Mouse (Mus musculus) gastrocnemius, postnatal 25 days (tissue): ENCODE measurements around the gene Lamc2. TPM values are rescaled to one million over a fixed set of nuclear protein-coding genes. Genes with fewer than 3 reads are reported as not detected.

Experiments used
- DNase-seq: peaks from one replicate; pipeline ENCODE4 v3.0.0; 2022
- total RNA-seq, 2 experiments: library from RNA; stranded (reverse); gene quantifications; 1 replicate in 1 of 2; 2 replicates in 1 of 2; pipeline ENCODE4 v1.2.3; 2021

Gene Lamc2
- total RNA-seq, 2 experiments from 2014 or later, result 5.0 to 6.1 TPM

GRCm38 (mm10) chr1:153180160-153180559 lies 6.1 kb downstream of the Lamc2 start:
- no peak for DNase-seq

GRCm38 (mm10) chr1:153174801-153175200 lies 11.4 kb downstream of the Lamc2 start:
- peak; percentile 70 for DNase-seq

- no peak for DNase-seq
Observed at GRCm38 (mm10) chr1:153173276-153173675, 13.0 kb downstream of the Lamc2 start.

- no peak for DNase-seq
Observed at GRCm38 (mm10) chr1:153172291-153172731, 13.9 kb downstream of the Lamc2 start.

- DNase-seq, result peak; percentile 13
Observed at GRCm38 (mm10) chr1:153171011-153171410, 15.2 kb downstream of the Lamc2 start.

- DNase-seq, result peak; percentile 9
Observed at GRCm38 (mm10) chr1:153168293-153168692, 18.0 kb downstream of the Lamc2 start.

- DNase-seq, result no peak
Observed at GRCm38 (mm10) chr1:153163831-153164230, 22.4 kb downstream of the Lamc2 start.

- DNase-seq, result peak; percentile 6
Observed at GRCm38 (mm10) chr1:153159137-153159536, 27.1 kb downstream of the Lamc2 start.

GRCm38 (mm10) chr1:153157021-153157623 lies 29.1 kb downstream of the Lamc2 start:
- peak; percentile 57 for DNase-seq

- peak; percentile 28 for DNase-seq
Observed at GRCm38 (mm10) chr1:153155364-153155763, 30.9 kb downstream of the Lamc2 start.

GRCm38 (mm10) chr1:153153619-153154137 lies 32.6 kb downstream of the Lamc2 start:
- DNase-seq, result peak; percentile 3

- DNase-seq, result peak; percentile 1
Observed at GRCm38 (mm10) chr1:153152594-153152993, 33.7 kb downstream of the Lamc2 start.

GRCm38 (mm10) chr1:153145791-153146190 lies 40.5 kb downstream of the Lamc2 start:
- no peak for DNase-seq

- DNase-seq, result no peak
Observed at GRCm38 (mm10) chr1:153144021-153144420, 42.2 kb downstream of the Lamc2 start.

- DNase-seq, result no peak
Observed at GRCm38 (mm10) chr1:153140747-153141228, 45.5 kb downstream of the Lamc2 start.

- DNase-seq, result no peak
Observed at GRCm38 (mm10) chr1:153140265-153140664, 46.0 kb downstream of the Lamc2 start.

- no peak for DNase-seq
Observed at GRCm38 (mm10) chr1:153139635-153140034, 46.6 kb downstream of the Lamc2 start.

GRCm38 (mm10) chr1:153138486-153138885 lies 47.8 kb downstream of the Lamc2 start:
- no peak for DNase-seq

GRCm38 (mm10) chr1:153136647-153137046 lies 49.6 kb downstream of the Lamc2 start:
- DNase-seq, result peak; percentile 48

- peak; percentile 70 for DNase-seq
Observed at GRCm38 (mm10) chr1:153133865-153134781, 52.1 kb downstream of the Lamc2 start.

GRCm38 (mm10) chr1:153129992-153130713 lies 56.1 kb downstream of the Lamc2 start:
- DNase-seq, result peak; percentile 41

- DNase-seq, result no peak
Observed at GRCm38 (mm10) chr1:153128780-153129179, 57.5 kb downstream of the Lamc2 start.
